In genomic region chr2:181579681-181580080, GRCm38 (mm10) we compare ENCODE assay signal across 14 mouse cellular contexts. TPM values are rescaled to one million over a fixed set of nuclear protein-coding genes. Genes with fewer than 3 reads are reported as not detected.
DNase-seq lines count a peak whose midpoint lies in the region; ATAC-seq and TF ChIP-seq lines count a peak whose summit lies in the region.
"Had no signal": no experiment of that assay in that cellular context is flagged by ENCODE, and none has a peak within 500 bp of the region (broad histone marks: within the 10 kb centered on the region; RNA-seq: fewer than 3 reads in every experiment).

No protein-coding gene starts in this region.

- H3K27ac ChIP-seq in forebrain, embryonic 11.5 days (ENCODE audit: low read depth, low read length): no peak overlapping the region
- H3K27ac ChIP-seq in forebrain, embryonic 15.5 days (replicated peaks): no peak overlapping the region
- H3K27ac ChIP-seq in heart, embryonic 16.5 days (ENCODE audit: low read length): no peak overlapping the region
- H3K27ac ChIP-seq in stomach, postnatal 0 days (replicated peaks): no peak overlapping the region
- H3K27ac ChIP-seq: hindbrain, postnatal 0 days; limb, embryonic 10.5 days had no signal

- no peak overlapping the region for H3K9ac ChIP-seq in forebrain, embryonic 11.5 days (ENCODE audit: low read length)
- H3K9ac ChIP-seq in forebrain, embryonic 15.5 days (replicated peaks): no peak overlapping the region
- peak overlapping the region; percentile 45; the same call in 1 of the 2 replicates for H3K9ac ChIP-seq in heart, embryonic 16.5 days (ENCODE audit: low read length)
- H3K9ac ChIP-seq in stomach, postnatal 0 days (ENCODE audit: low read length): 0 out of 2 replicates have a peak overlapping the region, but pooled peaks have one; percentile 35
- H3K9ac ChIP-seq: lung, embryonic 14.5 days had no signal

- WGBS in forebrain, embryonic 11.5 days: 84% methylated on average over 1 of the region's 1 CpGs
- WGBS in forebrain, embryonic 15.5 days: 96% methylated on average over 1 of the region's 1 CpGs
- 88% methylated on average over 1 of the region's 1 CpGs for WGBS in heart, embryonic 16.5 days
- 62% methylated on average over 1 of the region's 1 CpGs for WGBS in stomach, postnatal 0 days

- no peak overlapping the region for H3K4me3 ChIP-seq in forebrain, embryonic 11.5 days (ENCODE audit: low read depth, low read length)
- H3K4me3 ChIP-seq in forebrain, embryonic 15.5 days: no peak overlapping the region
- H3K4me3 ChIP-seq in heart, embryonic 16.5 days (ENCODE audit: low read length): no peak overlapping the region
- no peak overlapping the region for H3K4me3 ChIP-seq in stomach, postnatal 0 days (ENCODE audit: low read depth, low read length)

- no peak overlapping the region for H3K4me2 ChIP-seq in forebrain, embryonic 11.5 days (ENCODE audit: low read depth, low read length, severe bottlenecking)
- H3K4me2 ChIP-seq in forebrain, embryonic 15.5 days (replicated peaks): no peak overlapping the region
- no peak overlapping the region for H3K4me2 ChIP-seq in heart, embryonic 16.5 days (ENCODE audit: low read depth, low read length)
- no peak overlapping the region for H3K4me2 ChIP-seq in stomach, postnatal 0 days (replicated peaks; ENCODE audit: low read depth)

- H3K27me3 ChIP-seq in forebrain, embryonic 11.5 days (ENCODE audit: control insufficient read depth, insufficient read depth, low read length): no peaks in the 10 kb centered on the region
- no peaks in the 10 kb centered on the region for H3K27me3 ChIP-seq in forebrain, embryonic 15.5 days
- no peaks in the 10 kb centered on the region for H3K27me3 ChIP-seq in heart, embryonic 16.5 days (ENCODE audit: control insufficient read depth, insufficient read depth, low read length)
- no peaks in the 10 kb centered on the region for H3K27me3 ChIP-seq in stomach, postnatal 0 days (ENCODE audit: control insufficient read depth, insufficient read depth, low read length)

- intact Hi-C loops in heart, postnatal 14 days (cut with DNase I): loop anchor here (2.0 to 5.0 kb wide), 2 partner anchors 59 to 187 kb away; partner anchors contain the start of gene Dnajc5

- H3K4me1 ChIP-seq in forebrain, embryonic 11.5 days (replicated peaks; ENCODE audit: control insufficient read depth, insufficient read depth, low read length): peaks cover 4% of the 10 kb centered on the region; the same call in 1 of the 2 replicates
- peaks cover 32% of the 10 kb centered on the region for H3K4me1 ChIP-seq in forebrain, embryonic 15.5 days
- peaks cover 28% of the 10 kb centered on the region for H3K4me1 ChIP-seq in heart, embryonic 16.5 days (ENCODE audit: control insufficient read depth, insufficient read depth, low read length)
- peaks cover 13% of the 10 kb centered on the region for H3K4me1 ChIP-seq in stomach, postnatal 0 days (replicated peaks; ENCODE audit: control insufficient read depth, insufficient read depth)

- peak; percentile 23 for DNase-seq in forebrain, embryonic 11.5 days (ENCODE audit: low spot score)
- DNase-seq in heart, postnatal 14 days: no peak
- DNase-seq in right cerebral cortex, postnatal 25 days: peak; percentile 2
- no peak for DNase-seq in right cerebral cortex, adult 2 months (ENCODE audit: low spot score in 2 of 2)
- no peak for DNase-seq in stomach, postnatal 0 days (ENCODE audit: low spot score)
- DNase-seq in natural killer cell, adult 2 months (ENCODE audit: low spot score in 2 of 2): no peak
- DNase-seq: gastrocnemius, postnatal 14 days; lung, embryonic 14.5 days had no signal

- peaks cover 2% of the 10 kb centered on the region; the same call in 1 of the 2 replicates for H3K36me3 ChIP-seq in forebrain, embryonic 11.5 days (ENCODE audit: control insufficient read depth, insufficient read depth, low read length)
- peaks cover 16% of the 10 kb centered on the region for H3K36me3 ChIP-seq in forebrain, embryonic 15.5 days
- peaks cover 2% of the 10 kb centered on the region; the same call in 1 of the 2 replicates for H3K36me3 ChIP-seq in heart, embryonic 16.5 days (ENCODE audit: control insufficient read depth, insufficient read depth)
- H3K36me3 ChIP-seq in stomach, postnatal 0 days (ENCODE audit: control insufficient read depth, insufficient read depth, low read length): no peaks in the 10 kb centered on the region; the same call in 1 of the 2 replicates

- no peak for TF ChIP-seq EP300 in stomach, postnatal 0 days (optimal IDR thresholded peaks at IDR 0.05)

- H3K9me3 ChIP-seq in forebrain, embryonic 11.5 days (ENCODE audit: control insufficient read depth, low read length): no peaks in the 10 kb centered on the region
- no peaks in the 10 kb centered on the region for H3K9me3 ChIP-seq in forebrain, embryonic 15.5 days
- H3K9me3 ChIP-seq in heart, embryonic 16.5 days (replicated peaks; ENCODE audit: control insufficient read depth, low read length): no peaks in the 10 kb centered on the region
- H3K9me3 ChIP-seq in stomach, postnatal 0 days (ENCODE audit: control insufficient read depth, low read length): no peaks in the 10 kb centered on the region
- H3K9me3 ChIP-seq: limb, embryonic 10.5 days had no signal

- TF ChIP-seq CTCF in stomach, postnatal 0 days (IDR thresholded peaks at IDR 0.05; ENCODE audit: low read depth): no peak

- ATAC-seq in forebrain, embryonic 11.5 days (replicated peaks; ENCODE audit: low FRiP score): no peak
- ATAC-seq in forebrain, embryonic 15.5 days (replicated peaks): no peak
- ATAC-seq in heart, embryonic 16.5 days (replicated peaks; ENCODE audit: extremely low read depth, insufficient read depth, low FRiP score): no peak
- no peak for ATAC-seq in stomach, postnatal 0 days (ENCODE audit: low FRiP score, low TSS enrichment)
- ATAC-seq: forebrain, embryonic 14.5 days; hindbrain, postnatal 0 days; midbrain, embryonic 16.5 days had no signal

RNA-seq across cellular contexts. Expression of gene Uckl1, which starts 5.0 kb away (rescaled TPM):
- polyA plus RNA-seq in forebrain, embryonic 11.5 days (2014; fragmentation: Nextera tagmentation; extraction: Ambion mirVana): 51.0 and 51.5 TPM in 2 replicates
- polyA plus RNA-seq in forebrain, embryonic 15.5 days (2015; fragmentation: Nextera tagmentation; extraction: Ambion mirVana): 61.0 and 63.8 TPM in 2 replicates
- 77.3 and 85.8 TPM in 2 replicates for polyA plus RNA-seq in heart, embryonic 16.5 days (2015; fragmentation: Nextera tagmentation; extraction: Ambion mirVana)
- 10 to 100 TPM; 41.0 to 47.0 TPM for total RNA-seq in heart, postnatal 14 days (2021)
- 37.1 and 39.7 TPM in 2 replicates for polyA plus RNA-seq in stomach, postnatal 0 days (2015; fragmentation: Nextera tagmentation; extraction: Ambion mirVana)

RNA-seq across cellular contexts. Expression of gene Prpf6, which starts 12.0 kb away (rescaled TPM):
- polyA plus RNA-seq in forebrain, embryonic 11.5 days (2014; fragmentation: Nextera tagmentation; extraction: Ambion mirVana): 76.5 and 82.4 TPM in 2 replicates
- 72.1 and 75.4 TPM in 2 replicates for polyA plus RNA-seq in forebrain, embryonic 15.5 days (2015; fragmentation: Nextera tagmentation; extraction: Ambion mirVana)
- polyA plus RNA-seq in heart, embryonic 16.5 days (2015; fragmentation: Nextera tagmentation; extraction: Ambion mirVana): 47.4 and 47.6 TPM in 2 replicates
- total RNA-seq in heart, postnatal 14 days (2021): 10 to 100 TPM; 30.9 to 37.1 TPM
- 28.3 and 28.4 TPM in 2 replicates for polyA plus RNA-seq in stomach, postnatal 0 days (2015; fragmentation: Nextera tagmentation; extraction: Ambion mirVana)

RNA-seq across cellular contexts. Expression of gene Zfp512b, which starts 12.9 kb away (rescaled TPM):
- 53.7 and 60.7 TPM in 2 replicates for polyA plus RNA-seq in forebrain, embryonic 11.5 days (2014; fragmentation: Nextera tagmentation; extraction: Ambion mirVana)
- polyA plus RNA-seq in forebrain, embryonic 15.5 days (2015; fragmentation: Nextera tagmentation; extraction: Ambion mirVana): 76.5 and 83.7 TPM in 2 replicates
- polyA plus RNA-seq in heart, embryonic 16.5 days (2015; fragmentation: Nextera tagmentation; extraction: Ambion mirVana): 22.8 and 26.0 TPM in 2 replicates
- 10 to 100 TPM; 20.4 to 27.3 TPM for total RNA-seq in heart, postnatal 14 days (2021)
- polyA plus RNA-seq in stomach, postnatal 0 days (2015; fragmentation: Nextera tagmentation; extraction: Ambion mirVana): 15.9 and 18.3 TPM in 2 replicates

RNA-seq across cellular contexts. Expression of gene Samd10, which starts 19.3 kb away (rescaled TPM):
- 52.0 and 58.5 TPM in 2 replicates for polyA plus RNA-seq in forebrain, embryonic 11.5 days (2014; fragmentation: Nextera tagmentation; extraction: Ambion mirVana)
- polyA plus RNA-seq in forebrain, embryonic 15.5 days (2015; fragmentation: Nextera tagmentation; extraction: Ambion mirVana): 110 and 112 TPM in 2 replicates
- 11.2 and 12.4 TPM in 2 replicates for polyA plus RNA-seq in heart, embryonic 16.5 days (2015; fragmentation: Nextera tagmentation; extraction: Ambion mirVana)
- total RNA-seq in heart, postnatal 14 days (2021): 1 to 10 TPM; 1.8 to 2.1 TPM
- polyA plus RNA-seq in stomach, postnatal 0 days (2015; fragmentation: Nextera tagmentation; extraction: Ambion mirVana): 22.9 and 26.8 TPM in 2 replicates

RNA-seq across cellular contexts. Expression of gene Dnajc5, which starts 59.4 kb away (rescaled TPM):
- 103 and 104 TPM in 2 replicates for polyA plus RNA-seq in forebrain, embryonic 11.5 days (2014; fragmentation: Nextera tagmentation; extraction: Ambion mirVana)
- 199 and 209 TPM in 2 replicates for polyA plus RNA-seq in forebrain, embryonic 15.5 days (2015; fragmentation: Nextera tagmentation; extraction: Ambion mirVana)
- polyA plus RNA-seq in heart, embryonic 16.5 days (2015; fragmentation: Nextera tagmentation; extraction: Ambion mirVana): 77.9 and 82.1 TPM in 2 replicates
- total RNA-seq in heart, postnatal 14 days (2021): 10 to 100 TPM; 81.4 to 83.8 TPM
- 50.2 and 52.7 TPM in 2 replicates for polyA plus RNA-seq in stomach, postnatal 0 days (2015; fragmentation: Nextera tagmentation; extraction: Ambion mirVana)

Comparison
In these comparisons a context has a peak if more than half of its experiments do, and no peak if none do; other contexts are left out.
1. DNase-seq: peak in forebrain, embryonic 11.5 days (single experiment) and right cerebral cortex, postnatal 25 days (single experiment); none in heart, postnatal 14 days (0 of 2), right cerebral cortex, adult 2 months (0 of 2), stomach, postnatal 0 days (single experiment) and natural killer cell, adult 2 months (0 of 2).
2. H3K9ac ChIP-seq: peak in heart, embryonic 16.5 days (single experiment) and stomach, postnatal 0 days (single experiment); none in forebrain, embryonic 11.5 days (single experiment) and forebrain, embryonic 15.5 days (single experiment).